Mouse (Mus musculus) kidney, embryonic 15.5 days (tissue): Measurements from ENCODE around the gene Teddm3. TPM values are rescaled to one million over a fixed set of nuclear protein-coding genes. Genes with fewer than 3 reads are reported as not detected.
"Not testable (repeated sequence)": the region's sequence is repeated elsewhere in the genome, so short reads cannot be mapped to it uniquely, and the experiment has no call there.

ENCODE experiments used
- ATAC-seq: fragments of 200-750 bp; cut with Nextera tagmentation; replicated peaks from 2 replicates; pipeline ENCODE4 v1.8.0; 2017; ENCODE audit warnings: moderate TSS enrichment; ENCODE audit not compliant: low FRiP score
- H3K27ac ChIP-seq: fragments of 300-500 bp; sonication (generic); 2 replicates; pipeline ENCODE4 v1.5.1; 2015; ENCODE audit warnings: mild to moderate bottlenecking, inconsistent platforms
- H3K27me3 ChIP-seq: fragments of 300-500 bp; sonication (generic); 2 replicates; pipeline ENCODE4 v1.6.1; 2015; ENCODE audit warnings: inconsistent platforms
- H3K36me3 ChIP-seq: fragments of 300-500 bp; sonication (generic); 2 replicates; pipeline ENCODE4 v1.6.1; 2015; ENCODE audit warnings: inconsistent platforms
- H3K4me1 ChIP-seq: fragments of 300-500 bp; sonication (generic); 2 replicates; pipeline ENCODE4 v1.6.1; 2015; ENCODE audit warnings: inconsistent platforms
- H3K4me2 ChIP-seq: fragments of 300-500 bp; sonication (generic); 2 replicates; pipeline ENCODE4 v1.6.1; 2015; ENCODE audit warnings: moderate library complexity, mild to moderate bottlenecking, inconsistent platforms
- H3K4me3 ChIP-seq: fragments of 300-500 bp; sonication (generic); replicated peaks from 2 replicates; pipeline ENCODE4 v1.5.1; 2015; ENCODE audit warnings: mild to moderate bottlenecking, inconsistent platforms
- H3K9ac ChIP-seq: fragments of 300-500 bp; sonication (generic); 2 replicates; pipeline ENCODE4 v1.6.1; 2015; ENCODE audit warnings: mild to moderate bottlenecking, inconsistent platforms
- H3K9me3 ChIP-seq: fragments of 300-500 bp; sonication (generic); replicated peaks from 2 replicates; pipeline ENCODE4 v1.6.1; 2016; ENCODE audit warnings: inconsistent platforms
- WGBS: fragments of 180-500 bp; shearing (Covaris S2); methylation state at CpG from one replicate; pipeline ENCODE4 v1.1.7; 2015; ENCODE audit warnings: mixed read lengths; 5-methylcytosine and 5-hydroxymethylcytosine counted together
- polyA plus RNA-seq: library from polyadenylated mRNA; unstranded; fragments of >200 nt; fragmentation: Nextera tagmentation; extraction: Ambion mirVana; gene quantifications from 2 replicates; pipeline ENCODE4 v1.2.1, GENCODE M21; 2015

The Teddm3 gene
- polyA plus RNA-seq, 1 experiment from 2014 or later: not detected

- ATAC-seq: no peak
- WGBS: 33% methylated on average over 1 of the region's 1 CpGs
Measured at GRCm38 (mm10) chr16:21136312-21137083, 17.3 kb downstream of the Teddm3 start.

GRCm38 (mm10) chr16:21127666-21128065, 26.1 kb downstream of the Teddm3 start:
- ATAC-seq, H3K9me3 ChIP-seq, H3K27me3 ChIP-seq, H3K4me2 ChIP-seq, H3K36me3 ChIP-seq, H3K27ac ChIP-seq, H3K9ac ChIP-seq, H3K4me3 ChIP-seq, H3K4me1 ChIP-seq: not testable (repeated sequence)
- 86% methylated on average over 3 of the region's 3 CpGs for WGBS

More at GRCm38 (mm10) chr16:21136312-21137083, 17.3 kb downstream of the Teddm3 start:
- Histone ChIP-seq H3K27ac (no peak overlapping the region), H3K27me3 (no peaks in the 10 kb centered on the region), H3K4me3 (no peak overlapping the region), H3K9me3 (no peaks in the 10 kb centered on the region; the same call in 1 of the 2 replicates), H3K4me2 (no peak overlapping the region), H3K9ac (no peak overlapping the region), H3K4me1 (no peaks in the 10 kb centered on the region), H3K36me3 (no peaks in the 10 kb centered on the region)

GRCm38 (mm10) chr16:21122776-21123175, 31.0 kb downstream of the Teddm3 start:
- not testable (repeated sequence) for ATAC-seq, H3K27ac ChIP-seq, H3K4me1 ChIP-seq, H3K27me3 ChIP-seq, H3K9ac ChIP-seq, H3K36me3 ChIP-seq, H3K4me2 ChIP-seq, H3K9me3 ChIP-seq, H3K4me3 ChIP-seq
- 81% methylated on average over 2 of the region's 2 CpGs for WGBS

- Histone ChIP-seq H3K9me3 (no peaks in the 10 kb centered on the region), H3K36me3 (no peaks in the 10 kb centered on the region), H3K9ac (no peak overlapping the region), H3K27me3 (no peaks in the 10 kb centered on the region), H3K4me1 (no peaks in the 10 kb centered on the region), H3K27ac (no peak overlapping the region), H3K4me2 (no peak overlapping the region), H3K4me3 (no peak overlapping the region)
- 56% methylated on average over 5 of the region's 5 CpGs for WGBS
- no peak for ATAC-seq
Measured at GRCm38 (mm10) chr16:21116078-21116477, 37.7 kb downstream of the Teddm3 start.

- Histone ChIP-seq H3K4me3 (no peak overlapping the region), H3K27me3 (no peaks in the 10 kb centered on the region), H3K4me1 (no peaks in the 10 kb centered on the region), H3K9ac (no peak overlapping the region), H3K4me2 (no peak overlapping the region), H3K27ac (no peak overlapping the region), H3K36me3 (no peaks in the 10 kb centered on the region), H3K9me3 (no peaks in the 10 kb centered on the region)
- no peak for ATAC-seq
- WGBS: 49% methylated on average over 1 of the region's 1 CpGs
Measured at GRCm38 (mm10) chr16:21109473-21109872, 44.3 kb downstream of the Teddm3 start.

Other genes with a start within 250 kb of the Teddm3 start
- 17.2 and 18.7 TPM in 2 replicates for gene Ephb3, start 50.8 kb upstream of the Teddm3 start, polyA plus RNA-seq